Mouse (Mus musculus) E14TG2a.4 (cell line): ENCODE measurements at regions not wholly inside any gene's neighbourhood (a gene's known extent, or its start where the extent isn't known, plus 50 kb on each side); places are given as distances from the start of the nearest gene placed in this dataset.

ENCODE experiments used
- CTCF ChIP-seq: conservative IDR thresholded peaks from 2 replicates; pipeline ENCODE4 v1.5.1; 2014; ENCODE audit warnings: low read length
- NANOG ChIP-seq: IDR thresholded peaks from 2 replicates; pipeline ENCODE4 v1.6.1; 2014; ENCODE audit warnings: borderline replicate concordance, low read length, mixed read lengths

- TF ChIP-seq CTCF (no peak), NANOG (no peak)
Measured at GRCm38 (mm10) chr1:73269051-73269755, 253.5 kb upstream of the Tnp1 start.
